Mouse (Mus musculus) right cerebral cortex, postnatal 10 days (tissue): Measurements from ENCODE around the gene Mecr.
"Not testable (repeated sequence)": the region's sequence is repeated elsewhere in the genome, so short reads cannot be mapped to it uniquely, and the experiment has no call there.

Experiments
- DNase-seq, 2 experiments: peaks; one replicate each; pipeline ENCODE4 v3.0.0; 2021; ENCODE audit warnings: low spot score in 2 of 2

Mecr gene

GRCm38 (mm10) chr4:131843290-131843743 lies at the start of gene Mecr:
Gene Mecr, plus strand, starts transcription at chr4:131843470.
- peak; percentile 96 for DNase-seq

DNA sequence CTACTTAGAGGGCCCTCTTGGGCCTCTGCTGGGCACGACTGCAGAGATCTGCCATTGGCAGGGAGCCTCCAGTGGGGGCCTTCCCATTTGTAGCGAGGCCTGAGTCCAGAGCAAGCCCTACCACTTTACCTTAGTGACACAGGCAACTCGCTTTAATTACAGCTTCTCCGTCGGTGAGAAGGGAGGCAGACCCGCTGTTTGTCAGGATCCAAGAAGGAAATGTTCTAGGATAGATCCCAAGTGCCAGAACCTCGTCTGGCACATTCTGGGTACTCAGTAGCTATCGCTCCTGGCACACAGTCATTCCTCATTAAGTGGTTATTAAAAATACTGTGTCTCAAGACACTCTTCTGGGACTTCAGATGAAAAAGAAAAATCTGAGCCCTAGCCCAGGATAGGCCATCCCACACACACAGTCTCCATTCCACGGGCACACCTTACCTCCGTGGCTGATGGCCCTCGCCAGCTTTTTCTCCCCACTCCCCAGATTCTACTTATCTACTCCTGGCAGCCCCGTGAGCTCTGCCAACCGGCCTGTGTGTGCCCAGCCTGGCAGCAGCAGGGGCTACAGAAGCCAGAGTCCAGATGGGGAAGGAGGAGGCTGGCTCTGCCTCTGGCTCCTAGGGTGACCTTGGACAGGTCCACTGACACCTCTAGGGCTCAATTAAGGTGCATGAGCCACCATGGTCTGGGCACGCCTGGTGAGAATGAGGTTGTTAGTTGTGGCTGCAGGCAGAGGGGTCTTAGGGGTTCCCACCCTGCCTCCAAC lies 46.8 kb upstream of the Mecr start:
- no peak for DNase-seq

- DNase-seq: peak; percentile 61 to 75
Observed at GRCm38 (mm10) chr4:131797483-131797882, 45.8 kb upstream of the Mecr start.

DNA sequence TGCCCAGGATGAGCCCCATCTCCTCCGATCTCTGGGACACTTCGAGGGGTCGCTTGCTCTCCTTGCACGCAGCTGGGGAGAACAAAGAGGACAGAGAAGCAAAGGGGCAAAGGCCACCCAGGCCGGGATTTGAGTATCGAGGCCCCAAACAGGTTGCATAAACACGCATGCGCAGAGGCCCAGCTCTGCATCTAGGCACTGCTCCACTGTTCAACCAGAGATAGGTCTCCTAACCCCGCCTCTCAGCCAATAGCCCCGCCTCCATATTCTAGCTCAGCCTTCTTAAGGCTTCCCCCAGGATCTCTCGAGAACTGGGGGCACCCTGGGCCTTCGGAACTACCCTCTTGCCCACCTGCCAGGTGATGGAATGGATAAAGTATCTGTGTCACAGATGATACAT lies 45.4 kb upstream of the Mecr start:
- DNase-seq: no peak

DNA sequence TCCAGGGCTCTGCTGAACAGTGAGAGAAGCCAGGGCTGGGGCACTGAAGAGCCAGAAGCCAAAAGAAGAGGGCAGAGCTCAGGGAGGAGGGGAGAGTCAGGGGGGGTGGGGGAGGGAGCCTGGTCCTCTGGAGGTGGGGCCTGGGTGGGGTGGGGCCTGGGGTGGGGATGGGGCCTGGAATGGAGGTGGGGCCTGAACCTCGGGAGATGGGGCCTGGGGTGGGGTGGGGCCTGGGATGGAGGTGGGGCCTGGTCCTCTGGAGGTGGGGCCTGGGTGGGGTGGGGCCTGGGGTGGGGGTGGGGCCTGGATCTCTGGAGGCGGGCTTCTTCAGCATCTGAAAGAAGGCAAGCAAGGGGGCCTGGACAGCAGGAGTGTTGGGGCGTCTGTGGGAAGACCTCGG lies 44.3 kb upstream of the Mecr start:
- no peak for DNase-seq

DNA sequence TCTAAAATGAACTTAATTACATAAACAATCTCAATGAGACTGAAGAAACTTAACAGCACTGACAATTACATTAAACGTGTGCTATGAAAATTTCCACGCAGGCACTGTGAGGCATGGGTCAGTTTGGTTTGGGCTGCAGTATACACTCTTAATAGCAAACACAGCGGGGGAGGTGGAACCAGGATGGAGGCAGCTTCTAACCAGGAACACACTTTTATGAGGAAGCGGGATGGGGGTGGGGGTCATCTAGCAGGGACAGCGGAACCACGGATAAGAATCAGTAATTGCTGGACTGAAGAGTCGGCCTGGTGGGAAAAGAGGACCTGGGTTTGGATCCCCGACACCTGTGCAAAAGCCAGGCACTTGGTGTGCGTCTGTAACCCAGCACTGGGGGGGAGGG lies 39.4 kb upstream of the Mecr start:
- no peak for DNase-seq

DNA sequence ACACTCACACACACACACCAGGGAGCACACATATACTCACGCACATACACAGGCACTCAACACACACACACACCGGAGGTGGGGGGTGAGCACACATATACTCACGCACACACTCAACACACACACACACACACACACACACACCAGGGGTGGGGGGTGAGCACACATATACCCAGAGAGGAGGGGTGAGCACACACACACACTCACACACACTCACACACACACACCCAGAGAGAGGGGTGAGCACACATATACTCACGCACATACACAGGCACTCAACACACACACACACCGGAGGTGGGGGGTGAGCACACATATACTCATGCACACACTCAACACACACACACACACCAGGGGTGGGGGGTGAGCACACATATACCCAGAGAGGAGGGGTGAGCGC lies 38.5 kb upstream of the Mecr start:
- not testable (repeated sequence) for DNase-seq

DNA sequence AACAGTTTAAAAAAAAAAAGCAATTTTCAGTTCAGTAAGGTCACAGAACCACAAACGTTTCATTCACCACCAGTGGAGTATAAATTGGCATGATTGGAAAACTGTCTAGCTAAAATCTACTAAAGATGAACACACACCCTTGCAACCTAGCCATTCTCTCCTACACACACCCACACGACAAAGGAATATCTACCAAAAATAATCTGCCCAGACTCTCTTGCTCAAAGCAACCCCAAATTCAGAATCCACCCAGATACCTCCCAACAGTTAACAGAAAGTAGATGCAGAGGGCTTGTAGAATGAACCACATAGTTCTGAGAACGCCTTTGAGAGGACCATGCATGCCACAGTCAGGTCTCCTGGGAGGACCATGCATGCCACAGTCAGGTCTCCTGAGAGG lies 38.0 kb upstream of the Mecr start:
- DNase-seq: no peak

DNA sequence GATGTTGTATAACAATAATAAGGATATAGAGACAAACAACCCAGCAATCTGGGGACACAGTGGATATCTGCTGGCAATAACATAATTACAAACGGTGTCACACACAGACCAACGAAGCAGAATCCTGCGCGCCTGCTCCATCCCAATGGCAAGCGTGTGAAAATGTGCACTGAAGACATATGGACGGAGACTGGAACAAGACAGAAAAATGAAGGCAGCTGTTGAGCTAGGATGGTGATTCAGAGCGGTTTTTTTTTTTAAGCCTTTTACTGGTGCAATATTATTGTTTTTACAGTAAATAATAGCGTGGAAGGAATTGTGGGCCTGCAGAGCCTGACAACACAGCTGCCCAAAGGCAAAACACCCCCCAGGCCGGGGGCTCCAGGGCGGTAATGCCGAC lies 30.8 kb upstream of the Mecr start:
- DNase-seq: no peak

- DNase-seq: no peak
Observed at GRCm38 (mm10) chr4:131813798-131814197, 29.5 kb upstream of the Mecr start.

DNA sequence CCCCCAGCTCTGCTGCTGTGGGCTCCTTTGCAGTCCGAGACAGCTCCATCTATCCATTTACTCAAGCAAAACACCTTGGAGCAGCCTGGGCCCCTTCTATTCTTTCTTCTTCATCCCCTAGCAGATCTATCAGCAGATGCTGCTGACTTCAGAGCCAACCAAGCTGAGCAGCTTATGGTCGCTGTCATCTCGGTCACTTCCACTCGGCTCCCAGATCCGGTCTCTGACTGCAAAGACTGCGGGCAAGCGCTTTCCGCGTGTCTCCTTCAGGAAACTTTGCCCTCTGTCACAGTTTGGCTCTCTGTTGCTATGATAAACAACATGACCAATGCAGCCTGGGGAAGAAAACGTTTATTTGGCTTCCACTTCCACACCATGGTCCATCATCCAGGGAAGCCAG lies 28.4 kb upstream of the Mecr start:
- DNase-seq: no peak

- no peak for DNase-seq
Observed at GRCm38 (mm10) chr4:131815774-131816173, 27.5 kb upstream of the Mecr start.

DNA sequence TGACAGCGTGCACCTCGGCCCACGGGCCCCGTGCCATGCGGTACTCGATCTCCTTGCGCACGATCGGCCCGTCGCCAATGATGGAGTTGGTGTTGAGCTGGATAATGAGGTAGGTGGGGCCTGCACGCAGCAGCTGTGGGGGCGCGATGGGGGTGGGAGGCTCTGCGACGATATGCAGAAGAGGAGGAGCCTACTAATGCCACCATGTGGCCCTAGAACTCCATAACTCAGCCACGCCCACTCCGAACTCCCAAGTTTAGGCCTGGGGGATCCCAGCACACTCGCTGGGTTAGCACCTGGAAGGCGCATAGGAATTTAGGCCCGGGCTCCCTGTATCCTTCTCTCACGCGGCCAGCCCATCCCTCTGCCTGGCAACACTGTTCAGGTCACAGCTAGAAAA lies 24.3 kb upstream of the Mecr start:
- no peak for DNase-seq

- DNase-seq: peak in 1 of 2 experiments; percentile 32
Observed at GRCm38 (mm10) chr4:131821161-131821731, 22.0 kb upstream of the Mecr start.

GRCm38 (mm10) chr4:131822583-131822982 lies 20.7 kb upstream of the Mecr start:
- DNase-seq: no peak

DNA sequence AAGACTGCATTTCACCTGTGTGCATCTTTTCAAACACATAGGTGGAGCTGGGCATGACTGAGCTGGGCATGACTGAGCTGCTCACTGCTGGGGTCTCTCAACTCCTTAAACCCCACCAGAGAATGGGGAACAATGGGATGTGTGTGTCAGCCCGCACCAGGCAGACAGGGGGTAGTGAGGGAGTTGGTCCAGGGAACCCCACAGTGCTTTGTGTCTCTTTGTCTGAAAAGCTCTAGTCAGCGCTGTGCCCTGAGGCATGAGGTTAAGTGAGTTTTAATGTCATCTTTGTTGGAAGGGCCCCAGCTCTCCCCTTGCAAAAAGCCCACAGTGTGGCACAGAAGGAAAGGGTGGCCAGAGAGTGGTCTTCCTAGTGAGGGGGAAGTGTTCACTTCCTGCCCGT lies 18.3 kb upstream of the Mecr start:
- no peak for DNase-seq

DNA sequence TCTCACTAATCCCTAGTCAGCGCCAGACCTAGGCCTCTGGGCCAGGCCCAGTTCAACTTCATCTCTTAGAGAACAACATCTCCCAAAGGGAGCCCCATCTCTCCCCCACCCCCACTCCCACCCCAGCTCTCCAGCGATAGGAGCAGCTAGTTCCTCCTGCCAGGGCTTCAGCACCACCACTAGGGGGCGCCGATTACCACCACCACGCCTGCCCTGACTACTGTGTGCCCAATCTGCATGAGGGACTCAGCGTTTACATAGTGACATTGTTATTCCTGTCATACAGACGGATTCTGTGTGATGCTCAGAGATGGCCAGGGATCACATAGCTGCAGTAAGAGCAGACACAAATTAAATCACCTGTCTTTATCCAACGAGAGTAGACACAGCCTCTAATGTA lies 17.4 kb upstream of the Mecr start:
- DNase-seq: no peak

DNA sequence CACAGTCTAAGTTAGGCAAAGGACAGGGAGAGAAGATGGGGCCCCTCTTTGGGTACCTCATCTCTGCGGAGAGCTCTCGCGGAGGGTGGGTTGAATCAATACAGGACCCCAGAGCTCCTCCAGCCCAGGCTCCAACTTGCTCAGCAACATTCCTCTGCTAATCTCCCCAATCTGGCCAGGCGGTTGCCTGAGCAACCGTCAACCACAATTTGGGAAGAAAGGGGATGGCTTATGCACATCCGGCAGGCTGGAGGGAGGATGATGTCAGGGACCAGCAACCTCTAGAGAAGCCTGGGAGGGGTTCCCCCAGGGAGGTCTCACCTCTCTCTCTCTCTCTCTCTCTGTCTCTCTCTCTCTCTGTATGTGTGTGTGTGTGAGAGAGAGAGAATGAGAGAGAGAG lies 16.4 kb upstream of the Mecr start:
- peak; percentile 38 to 50 for DNase-seq

DNA sequence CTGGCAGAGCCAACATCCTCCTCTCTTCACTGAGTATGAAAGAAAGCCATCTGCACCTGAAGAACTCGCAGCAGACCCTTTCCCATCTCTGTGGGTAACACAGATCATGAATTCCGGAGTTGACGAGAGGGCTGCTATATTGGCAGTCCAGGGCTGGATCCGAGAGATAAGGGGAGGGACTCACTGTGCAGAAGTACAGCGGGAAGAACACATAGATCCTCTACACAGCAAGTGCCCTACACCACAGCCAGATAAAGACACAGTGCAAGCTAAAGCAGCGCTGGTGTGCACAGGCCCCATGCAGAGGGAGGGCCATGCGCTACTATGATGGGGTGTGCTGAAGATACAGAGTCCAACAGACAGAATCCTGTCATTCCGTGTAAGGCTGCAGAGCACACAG lies 14.1 kb upstream of the Mecr start:
- no peak for DNase-seq

DNA sequence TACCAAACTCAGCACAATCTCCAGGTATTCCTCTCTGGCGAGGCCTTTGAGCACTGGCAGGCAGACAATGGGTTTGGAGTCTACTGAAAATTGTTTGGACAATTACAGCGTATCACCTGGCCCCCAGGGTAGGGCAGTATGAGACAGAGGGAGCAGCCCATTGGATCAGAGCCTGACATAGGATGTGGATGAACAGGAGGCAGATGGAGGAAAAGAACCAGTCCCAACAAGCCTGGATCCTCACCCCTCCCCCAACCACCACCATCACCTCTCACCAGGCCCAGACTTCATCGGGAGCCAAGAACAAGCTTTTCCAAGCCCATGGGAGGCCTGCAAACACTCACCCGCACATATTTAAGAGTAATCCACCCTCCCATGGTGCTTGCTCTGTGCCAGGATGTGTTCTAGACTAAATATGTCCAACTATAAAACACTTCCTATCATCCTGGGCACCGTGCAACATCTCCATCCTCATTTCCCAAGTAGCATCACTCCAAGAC lies 11.7 kb upstream of the Mecr start:
- no peak for DNase-seq

- no peak for DNase-seq
Observed at GRCm38 (mm10) chr4:131832759-131833407, 10.4 kb upstream of the Mecr start.

DNA sequence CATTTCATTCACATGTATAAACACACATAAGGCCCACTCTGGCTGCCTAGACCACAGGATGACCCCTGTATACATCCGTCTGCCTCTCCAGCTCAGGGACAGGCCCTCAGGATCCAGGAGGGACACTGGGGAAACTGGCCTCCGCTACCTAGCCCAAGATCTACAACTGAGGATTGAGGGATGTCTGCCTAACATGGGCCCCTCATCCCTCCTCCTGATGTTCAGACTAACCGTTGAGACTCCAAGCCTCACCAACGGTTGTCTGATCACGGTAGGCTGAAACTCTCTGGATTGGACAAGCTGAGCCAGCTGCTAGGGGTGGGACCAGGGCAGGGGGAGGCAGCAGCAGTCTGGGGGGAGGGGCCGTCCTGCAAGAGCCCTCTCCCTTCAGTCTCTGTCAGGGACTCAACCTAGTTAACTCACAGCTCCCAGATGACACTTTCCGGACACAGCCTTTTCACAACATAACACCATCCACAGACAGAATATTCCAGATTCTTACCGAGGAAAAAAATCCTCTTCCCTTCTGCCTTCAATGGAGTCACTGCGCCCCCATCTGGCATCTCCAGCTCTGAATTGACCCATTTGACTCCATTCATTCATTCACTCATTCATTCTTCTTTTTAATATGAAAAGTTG lies 9.2 kb upstream of the Mecr start:
- DNase-seq: peak in 1 of 2 experiments; percentile 70
